Comparison of ENCODE assay signal across 13 mouse cellular contexts in the genomic region with DNA sequence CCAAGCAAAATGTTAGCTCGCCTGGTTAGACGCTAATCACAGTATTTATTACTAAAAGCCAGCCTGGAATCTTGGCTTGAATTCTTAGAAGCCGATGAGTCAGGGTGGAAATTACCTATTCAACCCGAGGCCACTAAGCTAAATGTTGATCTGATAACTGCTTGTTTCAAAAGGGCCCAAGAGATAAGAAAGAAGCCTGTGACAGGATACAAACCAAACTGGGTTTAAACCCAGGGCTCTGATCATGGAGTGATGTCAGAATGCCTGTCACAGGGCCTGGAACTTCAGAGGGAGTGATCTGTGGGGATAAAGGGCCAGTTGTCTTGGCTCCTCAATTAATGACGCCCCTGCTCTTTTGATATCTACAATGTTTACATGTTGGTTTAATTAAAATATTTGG.
DNase-seq lines count a peak whose midpoint lies in the region; ATAC-seq and TF ChIP-seq lines count a peak whose summit lies in the region.
"Had no signal": no experiment of that assay in that cellular context is flagged by ENCODE, and none has a peak within 500 bp of the region (broad histone marks: within the 10 kb centered on the region; RNA-seq: fewer than 3 reads in every experiment).

No protein-coding gene starts in this region.

- H3K4me2 ChIP-seq in midbrain, embryonic 11.5 days, result no peak overlapping the region
- no peak overlapping the region for H3K4me2 ChIP-seq in midbrain, embryonic 13.5 days (replicated peaks)
- H3K4me2 ChIP-seq: embryonic facial prominence, embryonic 13.5 days; heart, embryonic 13.5 days; hindbrain, embryonic 15.5 days had no signal

- intact Hi-C loops in gastrocnemius, adult 2 months (cut with DNase I), result no loop called here

- H3K36me3 ChIP-seq in midbrain, embryonic 11.5 days (ENCODE audit: control insufficient read depth, insufficient read depth, low read length), result no peaks in the 10 kb centered on the region
- H3K36me3 ChIP-seq in midbrain, embryonic 13.5 days, result no peaks in the 10 kb centered on the region
- H3K36me3 ChIP-seq: embryonic facial prominence, embryonic 13.5 days; heart, embryonic 13.5 days; hindbrain, embryonic 15.5 days had no signal

- no peak for DNase-seq in gastrocnemius, adult 2 months
- no peak for DNase-seq in gastrocnemius, postnatal 25 days
- no peak for DNase-seq in midbrain, embryonic 11.5 days (ENCODE audit: low spot score, missing footprints)
- DNase-seq in adrenal gland, postnatal 36 days, result peak; percentile 52 to 58
- DNase-seq in yolk sac, embryonic 10.5 days (ENCODE audit: low spot score), result peak; percentile 14
- no peak for DNase-seq in ovary, postnatal 10 days (ENCODE audit: low spot score)
- DNase-seq: cerebellum, adult 9-10 months; lung, adult 2 months had no signal

- no peak for ATAC-seq in midbrain, embryonic 11.5 days (ENCODE audit: low FRiP score)
- ATAC-seq in midbrain, embryonic 13.5 days, result no peak
- ATAC-seq: forebrain, embryonic 16.5 days had no signal

- no peaks in the 10 kb centered on the region for H3K27me3 ChIP-seq in midbrain, embryonic 11.5 days (ENCODE audit: control insufficient read depth, insufficient read depth, low read length)
- no peaks in the 10 kb centered on the region for H3K27me3 ChIP-seq in midbrain, embryonic 13.5 days
- H3K27me3 ChIP-seq: embryonic facial prominence, embryonic 13.5 days; heart, embryonic 13.5 days; hindbrain, embryonic 15.5 days had no signal

- WGBS in midbrain, embryonic 11.5 days, result 15% methylated on average over 5 of the region's 5 CpGs
- WGBS in midbrain, embryonic 13.5 days, result 14% methylated on average over 5 of the region's 5 CpGs

- no peaks in the 10 kb centered on the region for H3K9me3 ChIP-seq in midbrain, embryonic 11.5 days (ENCODE audit: control insufficient read depth, low read length)
- H3K9me3 ChIP-seq in midbrain, embryonic 13.5 days, result no peaks in the 10 kb centered on the region
- H3K9me3 ChIP-seq: embryonic facial prominence, embryonic 13.5 days; heart, embryonic 13.5 days; hindbrain, embryonic 15.5 days had no signal

- no peak for TF ChIP-seq CTCF in gastrocnemius, adult 2 months (IDR thresholded peaks at IDR 0.05)

- no peak overlapping the region for H3K4me3 ChIP-seq in gastrocnemius, adult 2 months
- no peak overlapping the region for H3K4me3 ChIP-seq in midbrain, embryonic 11.5 days (ENCODE audit: low read depth, low read length)
- no peak overlapping the region for H3K4me3 ChIP-seq in midbrain, embryonic 13.5 days (replicated peaks)
- H3K4me3 ChIP-seq: embryonic facial prominence, embryonic 13.5 days; heart, embryonic 13.5 days; hindbrain, embryonic 15.5 days had no signal

- H3K4me1 ChIP-seq in midbrain, embryonic 11.5 days (ENCODE audit: control insufficient read depth, insufficient read depth, low read length), result peaks cover 14% of the 10 kb centered on the region
- H3K4me1 ChIP-seq in midbrain, embryonic 13.5 days (replicated peaks), result peaks cover 21% of the 10 kb centered on the region

- H3K9ac ChIP-seq in midbrain, embryonic 11.5 days (ENCODE audit: low read length), result peak overlapping the region; percentile 16; the same call in 1 of the 2 replicates
- H3K9ac ChIP-seq in midbrain, embryonic 13.5 days (replicated peaks), result no peak overlapping the region
- H3K9ac ChIP-seq: embryonic facial prominence, embryonic 13.5 days; heart, embryonic 13.5 days; hindbrain, embryonic 15.5 days had no signal

- peak overlapping the region; percentile 49; the same call in 1 of the 2 replicates for H3K27ac ChIP-seq in gastrocnemius, adult 2 months
- H3K27ac ChIP-seq in midbrain, embryonic 11.5 days (ENCODE audit: low read depth, low read length), result no peak overlapping the region
- no peak overlapping the region for H3K27ac ChIP-seq in midbrain, embryonic 13.5 days
- H3K27ac ChIP-seq: embryonic facial prominence, embryonic 13.5 days; heart, embryonic 13.5 days; hindbrain, embryonic 15.5 days had no signal

Comparison
In these comparisons a context has a peak if more than half of its experiments do, and no peak if none do; other contexts are left out.
1. DNase-seq: peak in adrenal gland, postnatal 36 days (2 of 2) and yolk sac, embryonic 10.5 days (single experiment); none in gastrocnemius, adult 2 months (single experiment), gastrocnemius, postnatal 25 days (single experiment), midbrain, embryonic 11.5 days (single experiment) and ovary, postnatal 10 days (single experiment).